Mouse (Mus musculus) kidney, embryonic 14.5 days (tissue): ENCODE measurements around the gene Tmem268. TPM values are rescaled to one million over a fixed set of nuclear protein-coding genes. Genes with fewer than 3 reads are reported as not detected.

Experiments
- ATAC-seq: fragments of 200-750 bp; cut with Nextera tagmentation; 2 replicates; pipeline ENCODE4 v1.8.0; 2017; ENCODE audit warnings: moderate number of reproducible peaks, mild to moderate bottlenecking, moderate TSS enrichment, moderate library complexity; ENCODE audit not compliant: low FRiP score, low TSS enrichment
- H3K27ac ChIP-seq: fragments of 300-500 bp; sonication (generic); 2 replicates; pipeline ENCODE4 v1.5.1; 2014; ENCODE audit warnings: low read depth, mild to moderate bottlenecking, low read length, moderate library complexity, mixed read lengths
- H3K27me3 ChIP-seq: fragments of 300-500 bp; sonication (generic); 2 replicates; pipeline ENCODE4 v1.6.1; 2014; ENCODE audit warnings: mild to moderate bottlenecking, low read length; ENCODE audit not compliant: control insufficient read depth, insufficient read depth
- H3K36me3 ChIP-seq: fragments of 300-500 bp; sonication (generic); 2 replicates; pipeline ENCODE4 v1.6.1; 2014; ENCODE audit warnings: low read length, mixed read lengths; ENCODE audit not compliant: control insufficient read depth, insufficient read depth
- H3K4me1 ChIP-seq: fragments of 300-500 bp; sonication (generic); 2 replicates; pipeline ENCODE4 v1.6.1; 2014; ENCODE audit warnings: low read length, mixed read lengths; ENCODE audit not compliant: control insufficient read depth, insufficient read depth
- H3K4me2 ChIP-seq: fragments of 300-500 bp; sonication (generic); replicated peaks from 2 replicates; pipeline ENCODE4 v1.6.1; 2014; ENCODE audit warnings: low read depth, mild to moderate bottlenecking, low read length
- H3K4me3 ChIP-seq: fragments of 300-500 bp; sonication (generic); 2 replicates; pipeline ENCODE4 v1.5.1; 2014; ENCODE audit warnings: mild to moderate bottlenecking, low read length
- H3K9ac ChIP-seq: fragments of 300-500 bp; sonication (generic); 2 replicates; pipeline ENCODE4 v1.6.1; 2014; ENCODE audit warnings: low read depth, mild to moderate bottlenecking, low read length, moderate library complexity
- H3K9me3 ChIP-seq: fragments of 300-500 bp; sonication (generic); 2 replicates; pipeline ENCODE4 v1.6.1; 2016; ENCODE audit warnings: low read length; ENCODE audit not compliant: control insufficient read depth
- WGBS: fragments of 180-500 bp; shearing (Covaris S2); extraction: QIAGEN DNeasy Blood & Tissue Kit; methylation state at CpG from one replicate; pipeline ENCODE4 v1.1.7; 2014; 5-methylcytosine and 5-hydroxymethylcytosine counted together
- polyA plus RNA-seq: library from polyadenylated mRNA; unstranded; fragments of >200 nt; fragmentation: Nextera tagmentation; extraction: Ambion mirVana; gene quantifications from 2 replicates; pipeline ENCODE4 v1.2.1, GENCODE M21; 2014

Gene Tmem268
- polyA plus RNA-seq, 1 experiment from 2014 or later = 7.9 TPM

DNA sequence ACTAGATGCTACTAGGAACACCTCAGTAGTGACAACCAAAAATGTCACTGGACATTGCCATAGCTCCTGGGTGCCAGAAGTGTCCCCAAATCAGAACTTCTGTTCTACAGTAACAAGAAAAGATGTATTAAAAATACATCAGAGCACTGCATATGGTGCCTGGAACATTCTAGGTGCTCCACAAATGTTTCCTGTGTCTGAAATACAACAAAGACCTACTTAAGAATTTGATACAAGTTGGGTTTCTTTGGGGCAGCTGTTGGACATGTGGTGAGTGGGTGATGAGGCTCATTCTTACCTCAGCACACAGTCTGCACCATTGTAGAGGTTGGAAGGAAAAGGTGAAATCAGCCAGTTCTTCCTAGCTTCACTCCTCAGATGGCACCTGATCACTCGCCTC lies 5.7 kb upstream of the Tmem268 start:
- 85% methylated on average over 1 of the region's 1 CpGs for WGBS
- no peak overlapping the region for H3K27ac ChIP-seq
- H3K4me2 ChIP-seq = no peak overlapping the region
- no peaks in the 10 kb centered on the region for H3K9me3 ChIP-seq
- no peak overlapping the region for H3K4me3 ChIP-seq
- ATAC-seq = no peak
- no peak overlapping the region for H3K9ac ChIP-seq
- no peaks in the 10 kb centered on the region for H3K27me3 ChIP-seq
- H3K36me3 ChIP-seq = peaks cover 46% of the 10 kb centered on the region
- peaks cover 13% of the 10 kb centered on the region for H3K4me1 ChIP-seq

DNA sequence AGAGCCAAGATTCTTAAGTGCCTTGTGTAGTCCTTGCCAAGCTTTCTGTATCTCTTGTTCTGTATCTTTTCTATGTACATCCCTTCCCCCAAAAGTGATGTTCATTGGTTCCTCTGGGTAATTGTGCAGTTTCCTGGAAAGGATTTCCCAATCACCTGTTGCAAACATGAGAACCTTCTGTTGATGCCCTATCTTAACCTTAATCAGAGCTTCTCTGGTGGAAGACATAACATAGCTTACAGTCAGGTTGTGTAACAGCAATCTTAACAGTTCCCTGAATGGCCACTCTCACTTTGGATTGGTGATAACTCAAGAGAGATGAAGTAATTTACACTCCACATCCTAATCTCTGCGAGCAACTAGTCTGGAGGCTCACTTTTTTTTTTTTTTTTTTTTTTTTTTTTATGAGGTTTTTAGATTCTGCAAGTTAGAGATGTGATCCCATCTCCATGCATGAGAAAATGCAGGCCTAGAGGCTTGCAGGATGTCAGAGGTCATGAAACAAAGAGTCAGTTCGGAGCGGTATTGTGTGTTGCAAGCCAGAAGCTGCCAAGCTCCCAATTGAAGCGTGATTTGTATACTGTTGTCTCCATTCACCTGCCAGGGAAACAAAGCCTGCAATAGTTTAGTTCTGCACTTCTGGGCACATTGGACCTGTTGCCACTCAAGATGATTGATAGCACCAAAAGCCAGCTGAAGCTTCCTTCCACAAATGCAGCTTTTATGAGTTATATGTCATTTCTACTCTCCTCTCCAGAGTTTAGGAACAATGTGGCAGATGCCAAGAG lies 4.6 kb upstream of the Tmem268 start:
- H3K27ac ChIP-seq = no peak overlapping the region
- no peaks in the 10 kb centered on the region for H3K9me3 ChIP-seq
- no peak overlapping the region for H3K9ac ChIP-seq
- H3K4me2 ChIP-seq = no peak overlapping the region
- ATAC-seq = no peak
- H3K4me3 ChIP-seq = no peak overlapping the region
- 71% methylated on average over 4 of the region's 4 CpGs for WGBS
- H3K36me3 ChIP-seq = peaks cover 38% of the 10 kb centered on the region
- H3K4me1 ChIP-seq = peaks cover 16% of the 10 kb centered on the region
- no peaks in the 10 kb centered on the region for H3K27me3 ChIP-seq

DNA sequence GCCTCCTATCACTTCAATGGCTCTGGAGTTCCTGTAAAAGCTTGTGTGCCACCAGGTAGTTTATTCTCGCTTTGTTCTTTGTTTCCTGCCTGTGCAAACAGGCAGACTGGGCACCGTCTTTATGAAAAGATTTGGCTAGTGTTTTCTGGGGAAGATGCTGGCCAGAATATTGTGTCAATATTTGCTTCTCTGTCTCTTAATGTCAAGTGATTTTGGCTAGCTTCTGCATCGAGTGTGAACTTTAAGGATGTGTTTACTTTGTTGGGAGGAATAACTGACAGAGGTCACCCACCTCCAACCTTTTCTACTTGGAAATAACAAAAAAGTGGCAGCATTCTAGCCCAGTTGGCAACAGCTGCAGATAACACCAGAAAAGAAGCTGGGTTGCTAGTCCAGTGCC lies 4.0 kb upstream of the Tmem268 start:
- H3K27ac ChIP-seq = no peak overlapping the region
- no peak for ATAC-seq
- peaks cover 21% of the 10 kb centered on the region for H3K4me1 ChIP-seq
- H3K4me3 ChIP-seq = no peak overlapping the region
- 70% methylated on average over 3 of the region's 3 CpGs for WGBS
- H3K9me3 ChIP-seq = no peaks in the 10 kb centered on the region
- no peak overlapping the region for H3K4me2 ChIP-seq
- H3K9ac ChIP-seq = no peak overlapping the region
- no peaks in the 10 kb centered on the region for H3K27me3 ChIP-seq
- H3K36me3 ChIP-seq = peaks cover 32% of the 10 kb centered on the region

DNA sequence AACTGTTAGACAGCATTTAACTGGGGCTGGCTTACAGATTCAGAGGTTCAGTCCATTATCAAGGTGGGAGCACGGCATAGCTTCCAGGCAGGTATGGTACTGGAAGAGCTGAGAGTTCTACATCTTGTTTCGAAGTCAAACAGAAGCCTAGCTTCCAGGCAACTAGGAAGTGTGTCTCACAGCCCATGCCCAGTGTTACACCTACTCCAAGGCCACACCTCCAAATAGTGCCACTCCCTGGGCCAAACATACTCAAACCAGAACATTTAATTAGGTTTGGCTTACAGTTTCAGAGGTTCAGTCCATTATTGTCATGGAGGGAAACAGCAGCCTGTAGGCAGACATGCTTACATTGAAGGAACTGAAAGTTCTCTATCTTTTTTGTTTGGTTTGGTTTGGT lies 3.5 kb upstream of the Tmem268 start:
- H3K9ac ChIP-seq = no peak overlapping the region
- 97% methylated on average over 2 of the region's 2 CpGs for WGBS
- H3K4me3 ChIP-seq = no peak overlapping the region
- no peak overlapping the region for H3K27ac ChIP-seq
- no peak for ATAC-seq
- H3K36me3 ChIP-seq = peaks cover 30% of the 10 kb centered on the region
- H3K27me3 ChIP-seq = no peaks in the 10 kb centered on the region
- H3K9me3 ChIP-seq = no peaks in the 10 kb centered on the region
- no peak overlapping the region for H3K4me2 ChIP-seq
- peaks cover 21% of the 10 kb centered on the region for H3K4me1 ChIP-seq

DNA sequence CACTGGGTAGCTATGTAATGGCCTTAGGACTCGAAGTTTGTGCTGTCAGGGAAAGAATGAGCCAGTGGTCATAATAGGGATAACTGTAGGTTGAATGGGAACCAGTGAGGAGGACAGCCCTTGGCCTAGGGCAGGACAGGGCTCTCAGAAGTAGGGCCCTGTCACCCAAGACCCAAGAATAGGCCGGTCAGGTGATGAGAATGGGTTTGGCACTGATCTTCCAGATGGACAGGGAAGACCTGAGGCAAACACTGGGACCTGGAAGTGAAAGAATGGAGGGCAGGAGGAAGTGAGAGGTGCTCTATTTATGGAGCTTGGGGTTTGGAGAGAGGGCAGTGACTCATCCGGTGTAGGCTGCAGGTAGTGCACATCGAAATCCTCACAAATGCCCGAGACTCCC lies 1.9 kb upstream of the Tmem268 start:
- peaks cover 18% of the 10 kb centered on the region for H3K36me3 ChIP-seq
- no peak overlapping the region for H3K27ac ChIP-seq
- no peak for ATAC-seq
- no peaks in the 10 kb centered on the region for H3K9me3 ChIP-seq
- peaks cover 21% of the 10 kb centered on the region for H3K4me1 ChIP-seq
- H3K4me3 ChIP-seq = no peak overlapping the region
- no peak overlapping the region for H3K9ac ChIP-seq
- H3K27me3 ChIP-seq = no peaks in the 10 kb centered on the region
- WGBS = 65% methylated on average over 5 of the region's 5 CpGs
- H3K4me2 ChIP-seq = no peak overlapping the region

DNA sequence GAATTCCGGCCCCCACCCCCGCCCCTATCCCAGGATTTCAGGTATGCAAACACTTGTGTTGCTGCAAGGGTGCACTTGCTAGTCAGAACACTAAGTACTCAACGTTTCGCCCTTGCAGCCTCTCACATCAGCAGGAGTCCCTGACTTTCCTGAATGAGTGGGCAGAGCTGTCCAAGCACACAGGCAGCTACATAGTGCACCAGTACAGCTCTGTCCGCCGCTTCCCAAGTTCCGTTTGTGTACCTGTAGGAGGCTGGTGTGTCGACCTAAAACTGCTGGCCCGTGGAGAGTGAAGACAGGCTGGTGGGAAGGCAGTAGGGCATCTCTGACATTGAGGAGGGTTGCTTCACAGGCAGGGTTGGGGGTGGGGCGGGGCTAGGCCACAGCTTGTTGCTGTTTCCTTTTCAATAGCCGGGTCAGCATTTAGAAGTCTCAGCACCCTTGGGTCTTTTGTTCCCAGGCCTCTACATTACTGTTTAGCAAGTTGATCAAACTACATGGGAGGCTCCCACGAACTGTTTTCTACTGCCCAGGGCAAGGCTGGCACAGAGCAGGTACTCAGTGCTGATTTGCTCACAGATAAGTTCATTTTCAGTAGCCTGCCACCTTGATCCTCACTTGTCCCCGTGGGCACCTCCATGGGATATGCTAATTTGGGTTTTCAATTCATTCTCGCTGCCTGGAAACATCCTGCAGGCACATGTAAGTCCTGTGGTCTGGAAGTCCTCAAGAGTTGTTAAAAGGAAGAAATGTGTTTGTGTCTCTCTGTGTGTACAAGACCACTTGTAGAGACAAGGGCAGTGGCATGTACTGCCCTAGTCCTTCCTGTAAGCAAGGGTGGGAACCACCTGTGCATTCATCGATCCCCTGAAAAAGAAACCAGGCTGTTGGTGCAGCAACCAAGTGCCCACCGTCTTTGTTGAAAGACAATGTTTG lies 1.2 kb upstream of the Tmem268 start:
- WGBS = 26% methylated on average over 16 of the region's 16 CpGs
- H3K4me3 ChIP-seq = no peak overlapping the region
- no peaks in the 10 kb centered on the region for H3K9me3 ChIP-seq
- peaks cover 24% of the 10 kb centered on the region for H3K4me1 ChIP-seq
- no peak overlapping the region for H3K9ac ChIP-seq
- H3K27me3 ChIP-seq = no peaks in the 10 kb centered on the region
- H3K36me3 ChIP-seq = peaks cover 11% of the 10 kb centered on the region
- peak; percentile 37; the same call in 1 of the 2 replicates for ATAC-seq
- peak overlapping the region; percentile 80 for H3K4me2 ChIP-seq
- H3K27ac ChIP-seq = no peak overlapping the region

DNA sequence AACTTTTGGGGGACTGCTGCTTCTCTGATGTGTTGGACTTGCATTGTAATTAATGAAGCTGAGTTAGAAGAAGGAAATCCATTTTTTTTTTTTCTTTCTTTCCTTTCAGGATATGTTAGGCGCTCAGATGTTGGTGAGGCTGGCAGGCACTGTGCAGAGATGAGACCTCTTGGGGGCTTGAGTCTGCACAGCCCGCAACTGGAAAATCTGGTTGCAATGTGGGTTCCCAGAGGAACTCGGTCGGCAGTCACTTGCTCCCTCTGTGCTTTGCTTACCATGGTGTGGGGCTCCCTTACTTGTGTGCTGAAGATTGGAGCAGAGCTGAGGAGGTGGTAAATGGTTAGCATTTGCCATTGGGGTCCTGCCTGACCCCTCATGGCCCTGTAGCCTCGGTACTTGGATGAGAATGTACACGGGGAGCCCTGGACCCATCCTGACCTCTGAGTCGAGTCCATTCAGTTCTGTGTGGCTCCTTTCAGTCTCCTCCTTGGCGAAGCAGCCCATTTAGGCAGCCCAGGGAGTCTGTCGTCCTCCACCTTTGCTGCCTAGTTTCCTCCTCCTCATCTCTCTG lies 631 bp downstream of the Tmem268 start:
- Histone ChIP-seq H3K4me1 (peaks cover 24% of the 10 kb centered on the region), H3K36me3 (peaks cover 4% of the 10 kb centered on the region; the same call in 1 of the 2 replicates), H3K9ac (peak overlapping the region; percentile 87; the same call in 1 of the 2 replicates), H3K27ac (no peak overlapping the region), H3K27me3 (no peaks in the 10 kb centered on the region), H3K4me3 (peak overlapping the region; percentile 62), H3K9me3 (no peaks in the 10 kb centered on the region), H3K4me2 (peak overlapping the region; percentile 80)
- 37% methylated on average over 9 of the region's 9 CpGs for WGBS
- no peak for ATAC-seq

DNA sequence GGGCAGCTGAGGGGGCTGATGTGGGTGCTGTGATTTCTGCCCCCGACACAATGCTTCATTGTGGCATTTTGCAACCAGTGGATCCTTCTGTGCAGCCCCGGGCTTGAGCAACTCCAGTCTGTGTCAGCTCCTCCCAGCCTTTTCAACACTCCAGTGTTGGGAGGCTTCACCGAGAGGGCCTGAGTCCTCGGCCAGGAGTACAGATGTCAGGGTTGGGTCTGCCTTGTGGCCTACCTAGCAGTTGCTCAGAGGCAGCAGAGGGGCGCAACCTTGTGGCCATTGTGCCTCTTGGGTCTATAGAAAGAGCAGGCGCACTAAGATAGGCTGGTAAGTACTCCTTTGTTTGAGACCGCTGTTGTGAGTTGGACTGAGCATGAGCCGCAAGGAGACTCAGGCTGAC lies 1.5 kb downstream of the Tmem268 start:
- H3K27me3 ChIP-seq = no peaks in the 10 kb centered on the region

More for the DNA sequence above, 1.5 kb downstream of the Tmem268 start:
- H3K9me3 ChIP-seq = no peaks in the 10 kb centered on the region
- no peak overlapping the region for H3K4me2 ChIP-seq
- no peak overlapping the region for H3K27ac ChIP-seq
- H3K9ac ChIP-seq = no peak overlapping the region
- no peak overlapping the region for H3K4me3 ChIP-seq
- H3K4me1 ChIP-seq = peaks cover 24% of the 10 kb centered on the region
- ATAC-seq = no peak
- H3K36me3 ChIP-seq = peaks cover 1% of the 10 kb centered on the region; the same call in 1 of the 2 replicates
- WGBS = 85% methylated on average over 8 of the region's 8 CpGs
